Mouse (Mus musculus): ENCODE data around the gene Babam2.

- no peak for TF ChIP-seq CTCF (IDR thresholded peaks at IDR 0.05; ENCODE audit: low read depth)
- no peak for TF ChIP-seq EP300 (IDR thresholded peaks at IDR 0.05; ENCODE audit: low read depth)
Observed at GRCm38 (mm10) chr5:31874543-31874942, 177.1 kb downstream of the Babam2 start.

Data from liver, postnatal 0 days (tissue).